Mouse (Mus musculus) ES-E14 (cell line): Measurements from ENCODE around the gene Sdha. TPM values are rescaled to one million over a fixed set of nuclear protein-coding genes. Genes with fewer than 3 reads are reported as not detected.

Experiments
- DNase-seq: peaks from one replicate; pipeline ENCODE4 v3.0.0-alpha.2; 2013; ENCODE audit warnings: low read depth, low spot score
- H3K27ac ChIP-seq: 2 replicates; pipeline ENCODE4 v1.5.1; 2012; ENCODE audit warnings: low read depth, mild to moderate bottlenecking, low read length, moderate library complexity, mixed read lengths; ENCODE audit not compliant: poor library complexity, insufficient read depth, severe bottlenecking
- H3K36me3 ChIP-seq: 2 replicates; pipeline ENCODE4 v1.6.1; 2012; ENCODE audit warnings: mild to moderate bottlenecking, low read length, moderate library complexity, mixed read lengths; ENCODE audit not compliant: control insufficient read depth, poor library complexity, insufficient read depth, severe bottlenecking
- H3K4me1 ChIP-seq, 2 experiments: fragments of 150-350 bp in 1 of 2; sonication (generic) in 1 of 2; 2 replicates each; pipeline ENCODE4 v1.6.1; 2012; ENCODE audit warnings: low read length in 2 of 2, mild to moderate bottlenecking in 1 of 2, mixed read lengths in 1 of 2; ENCODE audit not compliant: control insufficient read depth in 2 of 2, insufficient read depth in 2 of 2, poor library complexity in 1 of 2
- H3K4me3 ChIP-seq, 2 experiments: fragments of 150-350 bp in 1 of 2; sonication (generic) in 1 of 2; 2 replicates each; pipeline ENCODE4 v1.5.1; 2012; ENCODE audit warnings: low read length in 2 of 2, low read depth in 1 of 2, mild to moderate bottlenecking in 1 of 2, mixed read lengths in 1 of 2; ENCODE audit not compliant: insufficient read depth in 1 of 2, poor library complexity in 1 of 2, severe bottlenecking in 1 of 2
- H3K9ac ChIP-seq: 2 replicates; pipeline ENCODE4 v1.6.1; 2012; ENCODE audit warnings: low read depth, mild to moderate bottlenecking, low read length, mixed read lengths; ENCODE audit not compliant: poor library complexity, insufficient read depth, severe bottlenecking
- H3K9me3 ChIP-seq: fragments of 150-350 bp; sonication (generic); 2 replicates; pipeline ENCODE4 v1.6.1; 2012; ENCODE audit warnings: low read depth, mild to moderate bottlenecking, low read length; ENCODE audit not compliant: control insufficient read depth, insufficient read depth
- CHD2 ChIP-seq: IDR thresholded peaks from 2 replicates; pipeline ENCODE4 v1.6.1; 2014; ENCODE audit warnings: mild to moderate bottlenecking, low read depth, low read length, inconsistent platforms
- HCFC1 ChIP-seq: IDR thresholded peaks from 2 replicates; pipeline ENCODE4 v1.6.1; 2012; ENCODE audit warnings: low read length, inconsistent platforms, borderline replicate concordance; ENCODE audit not compliant: insufficient read depth
- MAFK ChIP-seq: IDR thresholded peaks from 2 replicates; pipeline ENCODE4 v1.6.1; 2014; ENCODE audit warnings: mild to moderate bottlenecking, low read depth, low read length, inconsistent platforms; ENCODE audit not compliant: insufficient read depth
- ZC3H11A ChIP-seq: IDR thresholded peaks from 2 replicates; pipeline ENCODE4 v1.6.1; 2012; ENCODE audit warnings: low read depth, mild to moderate bottlenecking, inconsistent platforms, low read length, borderline replicate concordance
- ZNF384 ChIP-seq: IDR thresholded peaks from 2 replicates; pipeline ENCODE4 v1.6.1; 2012; ENCODE audit warnings: low read depth, low read length, inconsistent platforms
- in situ Hi-C, 2 experiments: fragments of 600-800 bp; cut with MboI; formaldehyde crosslinking; loops; one replicate each; pipeline ENCODE4 v1.15.1; 2025; ENCODE audit warnings: low sequenced_read_pairs in 2 of 2, inconsistent platforms in 1 of 2; ENCODE audit not compliant: unreplicated experiment in 2 of 2
- total RNA-seq: library from RNA; depleted of rRNA; stranded (reverse); fragments of 300-350 nt; gene quantifications from 2 replicates; pipeline ENCODE4 v1.2.3, GENCODE M21; 2012; rRNA removed

Sdha gene
- total RNA-seq, 1 experiment, result 156 TPM

GRCm38 (mm10) chr13:74282299-74282698, 67.8 kb downstream of the Sdha start:
- in situ Hi-C loops, result no loop called here
- no peak overlapping the region for H3K4me3 ChIP-seq
- TF ChIP-seq CHD2, result no peak
- no peak for TF ChIP-seq ZC3H11A
- TF ChIP-seq HCFC1, result no peak
- no peak for TF ChIP-seq MAFK
- no peak for TF ChIP-seq ZNF384
- H3K9ac ChIP-seq, result no peak overlapping the region
- H3K36me3 ChIP-seq, result no peaks in the 10 kb centered on the region
- no peak for DNase-seq
- H3K27ac ChIP-seq, result no peak overlapping the region
- H3K4me1 ChIP-seq, result no peaks in the 10 kb centered on the region
- H3K9me3 ChIP-seq, result no peaks in the 10 kb centered on the region

DNA sequence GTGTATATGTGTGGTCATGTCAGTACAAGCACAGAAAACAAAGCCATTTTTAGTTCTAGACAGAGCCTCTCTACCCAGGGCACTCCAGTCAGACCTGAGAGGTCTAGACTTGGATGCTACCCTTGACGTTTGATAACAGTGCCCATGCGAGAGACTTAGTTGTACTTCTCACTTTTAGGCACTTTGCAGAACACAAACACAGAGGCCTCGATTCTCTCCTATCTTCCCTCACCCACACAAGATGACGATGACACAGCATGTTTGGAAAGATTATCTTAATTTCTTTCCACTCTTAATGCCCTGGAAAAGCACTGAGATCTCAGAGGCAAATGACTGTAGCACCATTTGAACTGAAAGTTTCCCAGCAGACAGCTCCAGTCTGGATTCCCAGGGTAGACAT, 74.4 kb downstream of the Sdha start:
- H3K36me3 ChIP-seq, result no peaks in the 10 kb centered on the region
- no peak overlapping the region for H3K27ac ChIP-seq
- no peak overlapping the region for H3K4me3 ChIP-seq
- in situ Hi-C loops, result no loop called here
- no peak for DNase-seq
- no peaks in the 10 kb centered on the region for H3K9me3 ChIP-seq
- no peak overlapping the region for H3K9ac ChIP-seq
- TF ChIP-seq ZNF384 (no peak), HCFC1 (no peak), CHD2 (no peak), MAFK (no peak), ZC3H11A (no peak)
- no peaks in the 10 kb centered on the region for H3K4me1 ChIP-seq

Other genes starting within 250 kb of the Sdha start
- gene Slc9a3, start 228.8 kb downstream of the Sdha start, total RNA-seq, result 0.05 TPM in 1 of 2 replicates, not detected in the other
- 20.5 and 28.8 TPM in 2 replicates for gene Exoc3, start 141.5 kb downstream of the Sdha start, total RNA-seq
- 0.27 and 0.32 TPM in 2 replicates for gene Ahrr, start 57.9 kb downstream of the Sdha start, total RNA-seq
- gene Pdcd6, start 32.7 kb downstream of the Sdha start, total RNA-seq, result 87.8 and 101 TPM in 2 replicates
- gene Ccdc127, start within 50 bp of the Sdha start, total RNA-seq, result 61.3 and 65.9 TPM in 2 replicates
- gene Lrrc14b, start 13.7 kb upstream of the Sdha start, total RNA-seq, result 0.22 and 0.32 TPM in 2 replicates
- gene Zfp72, start 40.6 kb upstream of the Sdha start, total RNA-seq, result 3.0 and 4.5 TPM in 2 replicates
- 2,182 and 2,189 TPM in 2 replicates for gene Ftl1-ps1, start 49.4 kb upstream of the Sdha start, total RNA-seq
- 10.1 and 11.6 TPM in 2 replicates for gene Zfp825, start 143.7 kb upstream of the Sdha start, total RNA-seq